Mouse (Mus musculus) liver, adult 2 months (tissue): ENCODE measurements around the gene Vrk1.

Experiments
- CTCF ChIP-seq: fragments of 200-500 bp; IDR thresholded peaks from 2 replicates; pipeline ENCODE4 v1.5.1; 2011; ENCODE audit warnings: low read depth, low read length, control low read depth
- POLR2A ChIP-seq: fragments of 200-500 bp; IDR thresholded peaks from 2 replicates; pipeline ENCODE4 v1.6.1; 2011; ENCODE audit warnings: low read length, control low read depth; ENCODE audit not compliant: insufficient read depth; ENCODE audit errors: extremely low read depth

GRCm38 (mm10) chr12:106016265-106017012 lies 6.4 kb downstream of the Vrk1 start:
- TF ChIP-seq CTCF (no peak), POLR2A (no peak)
